Mouse (Mus musculus) brown adipose tissue, adult 24 weeks (tissue): ENCODE data around the gene Slc6a8. TPM values are rescaled to one million over a fixed set of nuclear protein-coding genes. Genes with fewer than 3 reads are reported as not detected.
A peak's percentile ranks its signal among the peaks of the same experiment; 100 is the strongest.

Experiments used
- H3K27ac ChIP-seq: fragments of 200-500 bp; replicated peaks from 2 replicates; pipeline ENCODE4 v1.5.1; 2012; ENCODE audit warnings: low read depth, mild to moderate bottlenecking, low read length
- H3K4me1 ChIP-seq: fragments of 200-500 bp; 2 replicates; pipeline ENCODE4 v1.6.1; 2012; ENCODE audit warnings: low read length, mixed read lengths; ENCODE audit not compliant: control insufficient read depth, insufficient read depth, insufficient read length
- H3K4me3 ChIP-seq: fragments of 200-500 bp; 2 replicates; pipeline ENCODE4 v1.5.1; 2012; ENCODE audit warnings: low read depth, mild to moderate bottlenecking, low read length, moderate library complexity; ENCODE audit not compliant: insufficient read depth
- polyA plus RNA-seq: library from polyadenylated mRNA; stranded (reverse); fragments of >200 nt; gene quantifications from 2 replicates; pipeline ENCODE4 v1.2.4, GENCODE M21; 2012; ENCODE audit not compliant: missing spikeins, insufficient read depth, insufficient read length

Slc6a8 gene
- polyA plus RNA-seq, 1 experiment = 15.8 TPM

DNA sequence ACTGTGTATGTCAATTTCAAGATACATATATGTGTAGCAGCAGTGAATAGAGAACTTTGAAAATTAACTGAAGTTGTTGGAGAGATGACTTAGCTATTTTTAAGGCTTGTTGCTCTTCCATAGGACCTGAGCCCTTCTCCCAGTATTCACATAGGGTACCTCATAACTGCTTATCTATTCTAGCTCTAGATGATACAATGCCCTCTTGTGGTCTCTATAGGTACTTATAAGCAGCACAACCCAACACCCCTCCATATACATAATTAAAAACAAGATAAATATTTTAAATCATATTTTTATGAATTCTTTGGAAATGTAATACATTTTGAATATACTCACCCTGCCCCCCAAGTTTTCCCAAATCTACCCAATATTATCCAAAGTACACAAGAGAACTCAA lies 9.8 kb upstream of the Slc6a8 start:
- Histone ChIP-seq H3K4me1 (no peaks in the 10 kb centered on the region), H3K27ac (no peak overlapping the region), H3K4me3 (no peak overlapping the region)

DNA sequence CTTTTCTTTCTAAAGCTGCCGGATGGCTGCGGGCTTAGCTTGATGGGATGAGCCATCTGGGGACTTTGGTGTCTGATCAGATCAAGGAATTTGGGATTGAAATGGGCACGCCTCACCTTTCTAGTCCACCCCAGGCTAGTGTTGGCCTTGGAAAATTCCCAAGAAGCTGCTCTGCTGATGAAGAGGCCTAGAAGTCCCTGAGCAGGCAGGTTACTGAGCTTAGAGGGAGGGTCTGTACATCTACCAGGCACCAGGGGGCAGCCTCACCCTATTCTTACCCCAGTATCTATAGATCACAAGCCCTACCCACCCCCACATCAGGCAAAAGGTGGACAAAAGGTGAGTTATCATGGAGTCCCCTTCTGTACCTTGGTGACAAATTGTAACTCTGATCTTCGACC lies 919 bp upstream of the Slc6a8 start:
- no peak overlapping the region for H3K27ac ChIP-seq
- no peaks in the 10 kb centered on the region; the same call in 1 of the 2 replicates for H3K4me1 ChIP-seq
- H3K4me3 ChIP-seq = 0 out of 2 replicates have a peak overlapping the region, but pooled peaks have one; percentile 63

DNA sequence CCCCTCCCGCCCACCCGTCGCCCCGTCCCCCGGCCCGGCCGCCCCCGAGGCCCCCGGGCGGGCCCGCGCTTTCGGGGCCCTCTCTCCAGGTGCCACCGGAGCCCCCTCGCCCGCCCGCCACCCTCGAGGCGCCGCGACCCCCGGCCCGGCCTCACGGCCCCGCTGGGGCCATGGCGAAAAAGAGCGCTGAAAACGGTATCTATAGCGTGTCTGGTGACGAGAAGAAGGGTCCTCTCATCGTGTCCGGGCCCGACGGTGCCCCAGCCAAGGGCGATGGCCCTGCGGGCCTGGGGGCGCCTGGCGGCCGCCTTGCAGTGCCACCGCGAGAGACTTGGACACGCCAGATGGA lies 643 bp downstream of the Slc6a8 start:
- H3K4me1 ChIP-seq = no peaks in the 10 kb centered on the region; the same call in 1 of the 2 replicates
- no peak overlapping the region for H3K27ac ChIP-seq
- peak overlapping the region; percentile 80 for H3K4me3 ChIP-seq

DNA sequence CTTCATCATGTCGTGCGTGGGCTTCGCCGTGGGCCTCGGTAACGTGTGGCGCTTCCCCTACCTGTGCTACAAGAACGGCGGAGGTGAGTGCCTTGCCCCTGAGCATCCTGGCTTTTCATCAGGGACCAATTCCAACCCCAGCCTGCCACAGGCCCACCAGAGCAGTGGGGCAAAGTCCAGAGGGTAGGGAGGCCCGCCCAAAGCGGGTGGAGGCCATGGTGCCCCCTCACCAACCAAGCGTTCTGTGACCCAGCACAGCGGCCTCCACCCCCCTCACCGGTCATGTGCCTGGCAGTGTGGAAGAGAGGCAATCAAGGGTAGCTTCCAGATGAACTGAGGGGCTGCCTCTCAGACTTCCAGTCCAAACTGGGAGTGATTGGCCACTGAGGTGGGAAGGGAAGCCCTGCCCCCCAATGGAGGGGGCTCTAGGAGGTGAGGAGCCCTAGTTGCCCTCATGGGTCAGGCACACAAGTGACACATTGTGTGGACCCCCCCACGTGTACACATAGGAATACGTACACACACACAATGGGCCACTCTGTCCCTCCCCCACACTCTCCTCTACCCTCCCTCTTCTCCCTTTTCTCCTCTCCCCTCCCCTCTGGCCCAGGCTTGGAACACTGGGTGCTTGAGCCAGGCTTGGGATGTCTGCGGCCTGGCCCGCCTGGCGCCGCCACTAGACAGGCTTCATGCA lies 1.2 kb downstream of the Slc6a8 start:
- Histone ChIP-seq H3K4me1 (no peaks in the 10 kb centered on the region; the same call in 1 of the 2 replicates), H3K27ac (no peak overlapping the region)

DNA sequence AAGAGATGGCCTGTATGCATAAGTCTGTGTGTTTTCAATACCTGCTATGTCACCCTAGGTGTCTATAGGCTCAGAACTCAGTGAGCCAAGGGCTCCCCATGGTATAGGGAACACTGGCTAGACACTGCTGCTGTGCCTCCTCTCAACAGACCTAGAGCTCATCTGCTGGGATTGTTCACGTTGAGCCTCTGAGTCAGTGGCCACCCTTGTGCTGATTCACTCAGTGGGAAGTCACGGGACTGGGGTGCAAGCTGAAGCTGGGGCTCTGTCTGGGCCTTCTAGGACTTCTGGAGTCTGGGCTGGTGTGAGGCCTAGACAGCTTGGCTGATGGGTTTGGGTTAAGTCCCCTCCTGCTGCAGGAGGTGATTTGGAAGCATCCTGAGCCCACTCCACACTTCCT lies 2.3 kb downstream of the Slc6a8 start:
- H3K4me3 ChIP-seq = peak overlapping the region; percentile 61

More for the DNA sequence above, 1.2 kb downstream of the Slc6a8 start:
- peak overlapping the region; percentile 61 for H3K4me3 ChIP-seq

GRCm38 (mm10) chrX:73676668-73677067 lies 3.7 kb downstream of the Slc6a8 start:
- Histone ChIP-seq H3K4me3 (no peak overlapping the region), H3K4me1 (no peaks in the 10 kb centered on the region; the same call in 1 of the 2 replicates), H3K27ac (no peak overlapping the region)

More for the DNA sequence above, 2.3 kb downstream of the Slc6a8 start:
- Histone ChIP-seq H3K27ac (no peak overlapping the region), H3K4me1 (no peaks in the 10 kb centered on the region; the same call in 1 of the 2 replicates)

- Histone ChIP-seq H3K4me3 (no peak overlapping the region), H3K27ac (no peak overlapping the region), H3K4me1 (no peaks in the 10 kb centered on the region)
These were observed 11.2 kb downstream of the Slc6a8 start for GRCm38 (mm10) chrX:73684156-73684555.

DNA sequence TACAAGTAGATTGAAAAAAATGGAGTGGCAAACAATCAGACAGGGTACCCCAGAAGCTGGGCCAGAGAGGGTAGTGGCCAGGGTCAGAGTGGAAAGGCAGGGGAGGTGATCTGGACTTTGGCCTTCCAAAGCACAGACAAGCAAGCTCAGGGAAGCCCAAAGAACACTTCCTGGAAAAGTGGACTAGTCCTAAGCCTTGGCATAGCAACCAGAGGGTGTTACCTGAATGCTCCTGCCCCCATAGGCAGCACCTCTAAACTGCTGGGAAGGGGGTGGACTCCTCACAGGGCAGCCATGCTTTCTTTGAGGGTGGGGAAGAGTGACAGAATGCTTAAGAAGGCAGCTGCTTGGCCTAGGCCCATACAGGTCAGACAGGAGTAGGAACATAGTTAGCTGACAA lies 12.0 kb downstream of the Slc6a8 start:
- H3K4me1 ChIP-seq = no peaks in the 10 kb centered on the region
- no peak overlapping the region for H3K4me3 ChIP-seq
- H3K27ac ChIP-seq = peak overlapping the region; percentile 87

DNA sequence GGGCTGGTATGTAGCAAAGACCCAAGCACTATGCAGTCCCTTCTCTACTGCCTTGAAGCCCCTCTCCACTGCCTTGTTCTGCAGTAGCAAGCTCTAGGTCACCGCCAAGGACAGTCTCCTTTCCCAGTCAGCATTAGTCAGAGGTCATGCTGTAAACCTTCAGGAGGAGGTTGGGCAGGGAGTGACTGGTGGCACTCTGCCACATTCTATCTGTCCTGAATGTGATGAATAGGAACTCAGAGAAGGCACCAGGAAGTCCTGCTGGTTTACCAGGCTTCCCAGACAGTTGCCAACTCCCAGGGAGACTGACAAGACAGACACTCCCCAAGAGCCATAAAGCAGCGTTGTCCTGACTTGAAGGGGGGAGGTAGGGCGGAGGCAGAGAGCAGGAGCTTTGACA lies 12.7 kb downstream of the Slc6a8 start:
- peak overlapping the region; percentile 87 for H3K27ac ChIP-seq
- no peaks in the 10 kb centered on the region for H3K4me1 ChIP-seq
- H3K4me3 ChIP-seq = no peak overlapping the region

DNA sequence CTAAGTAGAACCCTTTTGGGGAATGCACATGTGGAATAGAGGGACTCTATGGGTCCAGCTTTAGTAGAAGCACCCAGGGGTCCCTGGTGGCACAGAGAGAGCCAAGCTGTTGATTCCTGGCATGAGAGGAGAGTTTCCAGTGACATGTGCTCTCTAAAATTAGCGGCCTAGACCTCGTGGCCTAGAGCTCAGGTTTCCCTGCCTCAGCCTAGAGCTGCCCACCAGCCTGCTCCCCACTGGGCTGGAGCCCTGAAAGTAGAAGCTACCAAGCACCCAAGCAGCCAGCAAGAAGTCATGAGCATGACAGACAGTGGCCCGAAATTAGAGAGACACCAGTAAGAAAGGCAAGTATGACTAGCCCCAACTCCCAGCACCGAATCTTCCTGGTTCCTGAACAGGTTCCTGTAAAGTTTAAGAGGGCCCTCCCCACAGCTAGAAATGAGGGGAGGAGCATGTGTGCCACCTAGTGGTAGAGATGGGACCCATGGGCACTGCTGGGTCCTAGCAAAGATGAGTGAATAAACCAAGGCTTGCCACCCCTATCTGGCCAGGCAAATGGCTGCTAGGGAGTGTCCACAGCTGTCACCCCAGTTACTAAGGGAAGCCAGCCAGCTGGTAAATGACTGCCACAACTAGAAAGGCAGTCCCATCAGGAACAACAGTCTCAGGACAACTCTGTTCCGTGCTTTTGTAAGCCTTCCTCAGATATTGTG lies 18.1 kb downstream of the Slc6a8 start:
- Histone ChIP-seq H3K4me3 (no peak overlapping the region), H3K27ac (peak overlapping the region; percentile 64)

GRCm38 (mm10) chrX:73700472-73700871 lies 27.5 kb downstream of the Slc6a8 start:
- H3K4me3 ChIP-seq = no peak overlapping the region
- H3K4me1 ChIP-seq = no peaks in the 10 kb centered on the region
- no peak overlapping the region for H3K27ac ChIP-seq

More for the DNA sequence above, 18.1 kb downstream of the Slc6a8 start:
- no peaks in the 10 kb centered on the region for H3K4me1 ChIP-seq

DNA sequence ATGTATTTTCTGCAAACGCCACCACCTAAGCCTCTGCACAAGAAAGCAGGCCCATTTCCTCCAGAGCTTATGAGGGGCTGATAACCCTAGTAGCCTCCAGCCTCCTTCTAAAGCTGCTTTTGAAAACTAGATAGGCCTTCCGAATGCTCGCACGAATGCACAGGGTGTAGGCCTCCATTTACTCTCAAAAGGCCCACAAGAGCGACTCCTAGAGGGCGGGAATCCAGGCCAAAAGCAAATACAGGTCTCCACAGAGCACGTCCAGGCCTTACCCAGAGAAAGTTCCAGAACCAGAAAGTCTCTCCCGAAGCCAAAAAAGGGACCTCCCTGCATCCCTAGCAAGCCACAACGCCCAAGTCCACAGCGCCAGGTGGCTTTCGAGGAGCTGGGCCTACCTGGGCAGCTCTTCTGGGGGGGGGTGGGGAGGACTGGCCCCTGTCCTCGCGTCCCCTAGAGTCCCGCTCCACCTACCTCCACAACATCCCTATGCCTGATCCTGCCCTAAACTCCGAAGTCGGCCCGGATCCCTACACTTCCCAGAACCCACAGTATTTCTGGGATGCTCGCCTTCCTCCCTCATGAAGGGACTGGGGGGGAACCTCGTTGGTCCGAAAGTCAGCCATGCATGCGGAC lies 42.6 kb downstream of the Slc6a8 start:
- H3K4me1 ChIP-seq = peaks cover 8% of the 10 kb centered on the region
- peak overlapping the region; percentile 89 for H3K27ac ChIP-seq
- H3K4me3 ChIP-seq = peak overlapping the region; percentile 89

DNA sequence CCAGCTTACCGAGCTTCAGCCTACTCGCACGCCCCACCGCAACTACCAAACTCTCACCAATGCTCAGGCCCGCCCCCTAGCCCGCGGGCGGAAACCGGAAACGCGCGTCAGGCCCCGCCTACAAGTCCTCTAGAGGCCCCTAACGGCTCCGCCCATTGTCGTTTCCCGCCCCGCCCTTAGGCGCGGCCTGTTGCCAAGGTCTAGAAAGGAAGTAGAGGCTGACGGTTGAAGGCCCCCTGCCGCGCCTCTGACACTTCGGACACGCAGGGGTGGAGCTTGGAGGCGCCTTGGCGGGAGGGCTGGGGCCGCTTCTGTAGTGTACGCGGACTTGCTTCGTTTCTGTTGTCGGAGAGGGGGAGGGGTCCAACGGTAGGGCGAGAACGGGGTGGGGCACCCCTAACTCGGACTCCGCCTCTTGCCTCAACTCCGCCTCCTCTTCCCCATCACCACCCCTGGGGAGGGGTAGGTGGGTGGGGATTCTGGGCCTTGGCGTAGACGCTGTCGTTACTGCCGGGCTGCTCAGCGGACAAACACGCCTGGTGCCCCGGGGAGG lies 43.2 kb downstream of the Slc6a8 start, which contains the start of the genes Bcap31 and Abcd1:
Gene Bcap31 (minus strand): TSS at position 67 of the 553 bp plus-strand sequence.
Gene Abcd1 (plus strand): TSS at position 489 of the 553 bp plus-strand sequence.
- Histone ChIP-seq H3K4me1 (peaks cover 8% of the 10 kb centered on the region), H3K27ac (peak within 1 kb of the TSS; percentile 95), H3K4me3 (peak within 1 kb of the TSS; percentile 89)

DNA sequence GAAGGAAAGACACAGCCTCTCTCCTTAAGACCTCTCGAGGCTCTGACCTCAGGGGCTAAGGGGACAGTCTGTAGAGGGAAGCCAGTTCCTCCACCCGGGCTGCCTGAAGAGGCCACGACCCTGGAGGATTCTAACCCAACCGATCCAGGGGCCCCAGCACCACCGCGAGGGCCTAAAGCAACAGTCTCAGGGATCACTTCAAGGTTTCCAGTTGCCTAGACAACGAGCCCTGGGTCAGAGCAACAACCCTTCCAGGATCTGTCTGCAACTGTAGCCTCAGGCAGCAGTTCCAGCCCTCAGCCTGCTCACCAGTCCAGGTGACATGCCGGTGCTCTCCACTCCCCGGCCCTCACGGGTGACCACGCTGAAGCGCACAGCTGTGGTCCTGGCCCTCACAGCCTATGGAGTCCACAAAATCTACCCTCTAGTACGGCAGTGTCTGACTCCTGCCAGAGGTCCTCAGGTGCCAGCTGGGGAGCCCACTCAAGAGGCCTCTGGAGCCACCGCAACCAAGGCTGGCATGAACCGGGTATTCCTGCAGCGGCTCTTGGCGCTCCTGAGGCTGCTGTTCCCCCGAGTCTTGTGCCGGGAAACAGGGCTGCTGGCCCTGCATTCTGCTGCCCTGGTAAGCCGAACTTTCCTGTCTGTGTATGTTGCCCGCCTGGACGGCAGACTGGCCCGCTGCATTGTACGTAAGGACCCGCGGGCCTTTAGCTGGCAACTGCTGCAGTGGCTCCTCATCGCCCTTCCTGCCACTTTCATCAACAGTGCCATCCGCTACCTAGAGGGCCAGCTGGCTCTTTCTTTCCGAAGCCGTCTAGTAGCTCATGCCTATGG lies 44.0 kb downstream of the Slc6a8 start:
- Histone ChIP-seq H3K4me3 (peak overlapping the region; percentile 60), H3K4me1 (peaks cover 8% of the 10 kb centered on the region), H3K27ac (peak overlapping the region; percentile 73)
